Mouse (Mus musculus): ENCODE measurements around the gene Inpp5e. TPM values are rescaled to one million over a fixed set of nuclear protein-coding genes. Genes with fewer than 3 reads are reported as not detected.
A peak's percentile ranks its signal among the peaks of the same experiment; 100 is the strongest.

The Inpp5e gene
- polyA plus RNA-seq, 1 experiment from 2014 or later: 28.0 TPM

DNA sequence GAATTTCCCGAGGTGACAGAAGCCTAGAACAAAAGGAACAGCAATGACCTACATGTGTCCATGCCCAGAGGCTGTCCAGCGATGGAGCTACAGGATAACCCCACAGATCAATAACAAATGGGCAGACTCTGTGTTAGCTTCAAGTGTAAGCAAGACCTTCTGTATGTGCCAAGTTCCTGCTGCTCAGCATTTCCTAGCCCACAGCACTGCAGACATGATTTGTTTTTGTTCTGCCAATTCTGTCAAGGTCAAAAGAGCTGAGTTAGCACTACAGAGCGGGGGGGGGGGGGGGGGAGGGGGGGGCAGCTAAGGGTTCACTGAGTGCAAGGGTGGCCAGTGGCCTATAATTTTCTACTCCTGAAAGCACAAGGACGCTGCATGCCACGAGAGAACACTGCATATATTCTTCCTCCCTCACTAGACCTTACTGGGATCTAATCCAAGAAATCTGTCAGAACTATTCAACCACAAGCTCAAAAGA, 2.0 kb upstream of the Inpp5e start:
- no peak overlapping the region for H3K27ac ChIP-seq
- no peak overlapping the region for H3K4me2 ChIP-seq (replicated peaks)
- WGBS: 81% methylated on average over 4 of the region's 5 CpGs
- H3K9me3 ChIP-seq: no peaks in the 10 kb centered on the region
- no peak for ATAC-seq
- H3K4me3 ChIP-seq (replicated peaks): no peak overlapping the region
- peaks cover 54% of the 10 kb centered on the region for H3K36me3 ChIP-seq
- no peak overlapping the region for H3K9ac ChIP-seq (replicated peaks)
- peaks cover 29% of the 10 kb centered on the region for H3K4me1 ChIP-seq (replicated peaks)
- H3K27me3 ChIP-seq: no peaks in the 10 kb centered on the region

DNA sequence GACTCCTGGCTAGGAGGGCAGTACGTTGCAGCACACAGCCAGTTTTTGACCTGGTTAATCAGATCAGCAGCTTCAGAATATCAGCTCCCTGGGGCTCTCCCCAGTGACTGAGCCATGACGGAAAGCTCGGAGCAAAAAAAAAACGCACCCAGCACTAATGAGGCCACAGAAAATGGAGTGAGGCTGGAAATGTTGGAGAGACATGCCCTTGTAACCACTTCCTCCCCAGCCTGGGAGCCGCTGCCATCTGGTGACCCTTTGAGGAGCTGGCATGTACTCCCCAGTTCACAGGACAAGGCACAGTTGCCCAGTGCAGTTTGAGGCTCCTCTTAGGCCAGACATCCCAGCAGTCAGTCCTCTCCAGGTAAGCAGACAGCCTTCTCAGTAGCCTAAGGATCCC, 1.1 kb upstream of the Inpp5e start:
- peaks cover 38% of the 10 kb centered on the region for H3K4me1 ChIP-seq (replicated peaks)
- H3K4me3 ChIP-seq (replicated peaks): no peak overlapping the region
- ATAC-seq: no peak
- 74% methylated on average over 5 of the region's 5 CpGs for WGBS
- H3K36me3 ChIP-seq: peaks cover 45% of the 10 kb centered on the region
- no peak overlapping the region for H3K4me2 ChIP-seq (replicated peaks)
- H3K9ac ChIP-seq (replicated peaks): no peak overlapping the region
- H3K27ac ChIP-seq: no peak overlapping the region
- no peaks in the 10 kb centered on the region for H3K9me3 ChIP-seq
- H3K27me3 ChIP-seq: no peaks in the 10 kb centered on the region

DNA sequence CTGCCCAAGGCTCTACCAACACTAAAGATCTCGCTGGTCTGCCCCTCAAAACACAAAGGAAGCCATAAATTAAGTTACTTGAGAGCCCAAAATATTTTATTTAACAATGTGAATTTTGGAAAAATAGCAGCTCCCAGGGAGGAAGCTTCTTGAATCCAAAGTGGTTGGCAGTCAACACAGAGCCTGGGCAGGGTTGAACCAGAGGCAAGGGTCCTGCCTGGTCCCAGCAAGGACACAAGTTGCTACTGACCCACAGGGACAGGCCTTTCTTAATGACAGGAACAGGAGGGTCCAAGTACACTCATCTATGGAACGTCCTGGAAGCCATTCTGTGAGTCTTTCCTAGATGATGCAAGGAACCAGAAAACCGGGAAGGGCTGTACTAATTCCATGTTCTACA, 359 bp upstream of the Inpp5e start:
- Histone ChIP-seq H3K4me3 (replicated peaks) (peak overlapping the region; percentile 97), H3K27me3 (no peaks in the 10 kb centered on the region), H3K9ac (replicated peaks) (peak overlapping the region; percentile 96), H3K27ac (no peak overlapping the region), H3K36me3 (peaks cover 39% of the 10 kb centered on the region), H3K9me3 (no peaks in the 10 kb centered on the region), H3K4me2 (replicated peaks) (peak overlapping the region; percentile 93), H3K4me1 (replicated peaks) (peaks cover 44% of the 10 kb centered on the region)
- ATAC-seq: peak; percentile 40
- 61% methylated on average over 3 of the region's 3 CpGs for WGBS

DNA sequence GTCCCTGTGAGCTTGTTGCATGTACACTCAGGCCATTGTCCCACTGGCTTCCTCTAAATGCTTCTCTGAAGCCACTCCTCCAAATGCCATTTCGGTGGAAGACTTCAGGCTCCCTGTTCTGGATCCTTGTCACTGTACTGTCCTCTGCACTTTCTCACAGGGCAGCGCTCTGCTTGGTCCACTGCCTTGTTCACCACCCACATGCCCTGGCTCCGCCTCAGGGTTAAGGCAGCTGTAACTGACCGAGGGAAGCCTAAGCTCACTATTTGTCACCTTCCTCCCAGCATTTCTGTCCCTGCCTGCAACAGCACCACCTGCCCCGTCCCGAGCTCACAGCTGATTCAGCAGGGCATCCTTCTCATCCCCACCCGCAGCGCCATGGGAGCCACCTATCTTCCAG, 5.7 kb downstream of the Inpp5e start:
- 84% methylated on average over 8 of the region's 8 CpGs for WGBS
- no peaks in the 10 kb centered on the region for H3K27me3 ChIP-seq
- no peak overlapping the region for H3K4me3 ChIP-seq (replicated peaks)
- no peak overlapping the region for H3K9ac ChIP-seq (replicated peaks)
- peaks cover 46% of the 10 kb centered on the region for H3K36me3 ChIP-seq
- H3K4me1 ChIP-seq (replicated peaks): peaks cover 38% of the 10 kb centered on the region
- H3K9me3 ChIP-seq: no peaks in the 10 kb centered on the region
- H3K27ac ChIP-seq: no peak overlapping the region
- ATAC-seq: no peak
- H3K4me2 ChIP-seq (replicated peaks): no peak overlapping the region

DNA sequence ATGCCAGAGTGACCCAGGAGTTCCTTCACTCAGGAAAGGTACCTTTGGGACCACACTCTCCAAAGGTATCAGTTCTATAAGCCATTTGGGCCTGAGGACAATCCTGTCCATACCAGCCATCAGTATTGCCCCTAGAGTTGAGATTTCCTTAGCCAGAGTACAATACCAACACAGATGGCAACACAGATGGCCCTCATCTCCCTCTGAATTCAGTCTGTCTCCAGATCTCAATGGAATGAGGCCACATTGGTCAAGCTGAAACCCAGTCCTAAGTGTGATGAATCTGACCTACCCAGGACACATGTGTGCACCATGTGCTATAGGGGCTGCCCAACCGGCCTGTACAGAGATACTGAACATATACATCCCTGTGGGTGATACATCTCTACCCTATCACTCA, 6.7 kb downstream of the Inpp5e start:
- no peaks in the 10 kb centered on the region for H3K27me3 ChIP-seq
- no peak overlapping the region for H3K4me2 ChIP-seq (replicated peaks)
- no peaks in the 10 kb centered on the region for H3K9me3 ChIP-seq
- peaks cover 28% of the 10 kb centered on the region for H3K4me1 ChIP-seq (replicated peaks)
- H3K27ac ChIP-seq: no peak overlapping the region
- ATAC-seq: no peak
- peaks cover 55% of the 10 kb centered on the region for H3K36me3 ChIP-seq
- 88% methylated on average over 1 of the region's 1 CpGs for WGBS
- H3K4me3 ChIP-seq (replicated peaks): no peak overlapping the region
- H3K9ac ChIP-seq (replicated peaks): no peak overlapping the region

DNA sequence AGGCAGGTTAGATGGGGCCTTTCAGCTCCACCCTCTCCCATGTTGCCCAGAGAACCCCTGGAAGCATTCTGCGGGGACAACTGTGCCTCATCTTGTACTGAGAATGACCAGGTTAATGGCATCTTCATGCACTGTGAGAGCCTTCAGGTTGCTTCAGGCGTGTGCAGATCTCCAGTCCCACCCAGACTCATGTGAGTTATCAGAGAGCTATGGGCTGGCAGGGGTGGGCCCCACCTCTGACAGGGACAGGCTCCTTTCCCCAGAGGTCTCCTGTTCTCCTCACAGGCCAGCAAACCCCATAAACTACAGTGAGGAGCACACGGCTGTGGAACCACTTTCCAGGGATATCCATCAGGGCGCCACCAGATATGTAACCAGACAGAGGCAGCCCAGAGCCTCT, 8.0 kb downstream of the Inpp5e start:
- no peak overlapping the region for H3K4me3 ChIP-seq (replicated peaks)
- 95% methylated on average over 4 of the region's 4 CpGs for WGBS
- H3K4me1 ChIP-seq (replicated peaks): peaks cover 15% of the 10 kb centered on the region
- H3K27ac ChIP-seq: no peak overlapping the region
- no peaks in the 10 kb centered on the region for H3K27me3 ChIP-seq
- ATAC-seq: no peak
- no peak overlapping the region for H3K9ac ChIP-seq (replicated peaks)
- no peak overlapping the region for H3K4me2 ChIP-seq (replicated peaks)
- H3K9me3 ChIP-seq: no peaks in the 10 kb centered on the region
- H3K36me3 ChIP-seq: peaks cover 68% of the 10 kb centered on the region

DNA sequence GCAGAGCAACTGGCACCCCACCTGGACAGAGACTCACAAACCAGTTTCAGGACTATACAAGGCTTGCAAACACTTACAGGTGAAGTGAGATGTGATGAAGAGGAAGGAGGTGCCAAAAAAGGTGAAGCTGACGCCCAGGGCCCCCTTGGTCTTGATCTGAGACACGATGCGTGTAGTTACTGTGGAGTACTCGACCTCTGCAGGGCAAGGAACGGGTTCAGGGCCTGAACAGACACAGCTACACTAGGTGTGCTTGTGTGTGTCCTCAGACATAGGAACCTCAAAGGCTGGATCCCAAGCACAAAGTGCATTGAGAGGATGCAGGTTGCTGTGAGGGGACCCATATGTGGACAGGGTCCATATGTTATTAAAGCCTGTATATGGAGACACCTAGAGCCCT, 8.7 kb downstream of the Inpp5e start:
- H3K27ac ChIP-seq: no peak overlapping the region
- ATAC-seq: no peak
- H3K4me1 ChIP-seq (replicated peaks): peaks cover 8% of the 10 kb centered on the region
- no peaks in the 10 kb centered on the region for H3K27me3 ChIP-seq
- H3K4me3 ChIP-seq (replicated peaks): no peak overlapping the region
- H3K9me3 ChIP-seq: no peaks in the 10 kb centered on the region
- H3K9ac ChIP-seq (replicated peaks): no peak overlapping the region
- H3K4me2 ChIP-seq (replicated peaks): no peak overlapping the region
- 93% methylated on average over 5 of the region's 5 CpGs for WGBS
- H3K36me3 ChIP-seq: peaks cover 75% of the 10 kb centered on the region

DNA sequence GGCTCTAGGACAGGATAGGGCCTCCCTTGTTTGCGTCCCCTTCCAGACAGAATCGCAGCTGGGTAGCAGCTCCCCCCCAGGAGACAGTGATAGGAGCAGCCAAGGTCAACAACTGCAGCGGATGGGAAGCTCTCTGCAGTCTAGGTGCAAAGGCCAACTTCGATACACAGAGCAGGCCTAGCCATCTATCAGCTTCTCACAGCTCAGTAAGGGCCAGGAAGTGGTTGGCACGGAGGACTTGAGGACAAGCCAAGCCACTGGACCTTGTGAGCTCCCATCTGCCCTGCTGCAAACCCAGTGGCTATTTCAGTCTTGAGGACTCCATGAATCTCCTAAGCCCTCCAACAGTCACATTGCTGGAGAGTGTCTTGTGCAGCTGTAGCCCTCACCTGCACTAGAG, 9.4 kb downstream of the Inpp5e start:
- Histone ChIP-seq H3K9ac (replicated peaks) (no peak overlapping the region), H3K4me1 (replicated peaks) (peaks cover 1% of the 10 kb centered on the region), H3K27me3 (no peaks in the 10 kb centered on the region), H3K9me3 (no peaks in the 10 kb centered on the region), H3K36me3 (peaks cover 82% of the 10 kb centered on the region), H3K27ac (no peak overlapping the region), H3K4me2 (replicated peaks) (no peak overlapping the region), H3K4me3 (replicated peaks) (no peak overlapping the region)
- 90% methylated on average over 5 of the region's 5 CpGs for WGBS
- no peak for ATAC-seq

DNA sequence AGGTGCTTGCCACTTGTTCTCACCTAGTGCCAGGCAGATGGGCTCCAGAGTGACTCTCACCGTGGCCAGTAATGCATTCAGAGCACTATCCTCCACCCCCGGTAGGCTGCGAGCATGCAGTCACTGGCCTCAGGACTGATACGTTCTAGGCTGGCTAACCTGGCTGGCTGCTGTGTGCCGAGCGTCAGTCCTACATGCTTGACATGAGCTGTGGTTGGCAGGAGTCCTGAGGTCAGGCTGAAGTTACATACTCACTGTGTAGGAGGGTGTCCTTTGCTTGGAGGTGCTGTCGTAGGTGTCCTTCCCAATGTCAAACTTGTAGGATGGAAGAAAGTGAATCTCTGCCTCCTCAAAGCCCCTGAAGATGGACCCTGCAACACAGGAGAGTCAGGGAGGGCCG, 10.0 kb downstream of the Inpp5e start:
- Histone ChIP-seq H3K36me3 (peaks cover 88% of the 10 kb centered on the region), H3K4me2 (replicated peaks) (no peak overlapping the region), H3K27me3 (no peaks in the 10 kb centered on the region), H3K27ac (no peak overlapping the region), H3K9me3 (no peaks in the 10 kb centered on the region), H3K4me3 (replicated peaks) (no peak overlapping the region), H3K9ac (replicated peaks) (no peak overlapping the region), H3K4me1 (replicated peaks) (no peaks in the 10 kb centered on the region)
- WGBS: 92% methylated on average over 8 of the region's 8 CpGs
- ATAC-seq: no peak

DNA sequence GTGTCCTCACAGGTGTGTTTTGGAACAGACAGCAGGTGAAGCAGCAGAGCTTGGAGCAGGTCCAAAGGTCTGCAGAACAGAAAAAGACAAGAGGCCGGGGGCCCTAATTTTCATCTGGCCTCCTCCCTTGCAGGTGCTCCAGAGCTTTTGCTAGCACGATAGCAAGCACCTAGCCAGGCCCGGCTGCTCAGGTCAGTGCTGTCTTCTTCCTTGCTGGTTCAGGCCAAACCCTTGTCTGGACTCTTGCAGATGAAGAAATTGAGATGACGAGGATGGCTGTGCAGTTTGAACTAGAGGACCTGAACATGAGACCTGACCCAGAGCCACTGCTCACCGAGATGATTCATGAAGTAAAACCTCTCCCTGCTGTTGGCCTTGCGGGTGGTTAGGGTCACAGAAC, 17.4 kb downstream of the Inpp5e start:
- Histone ChIP-seq H3K9me3 (no peaks in the 10 kb centered on the region), H3K4me1 (replicated peaks) (peaks cover 24% of the 10 kb centered on the region), H3K4me3 (replicated peaks) (no peak overlapping the region), H3K36me3 (peaks cover 75% of the 10 kb centered on the region), H3K27me3 (no peaks in the 10 kb centered on the region), H3K9ac (replicated peaks) (no peak overlapping the region), H3K27ac (no peak overlapping the region), H3K4me2 (replicated peaks) (no peak overlapping the region)
- WGBS: 92% methylated on average over 6 of the region's 6 CpGs
- no peak for ATAC-seq

DNA sequence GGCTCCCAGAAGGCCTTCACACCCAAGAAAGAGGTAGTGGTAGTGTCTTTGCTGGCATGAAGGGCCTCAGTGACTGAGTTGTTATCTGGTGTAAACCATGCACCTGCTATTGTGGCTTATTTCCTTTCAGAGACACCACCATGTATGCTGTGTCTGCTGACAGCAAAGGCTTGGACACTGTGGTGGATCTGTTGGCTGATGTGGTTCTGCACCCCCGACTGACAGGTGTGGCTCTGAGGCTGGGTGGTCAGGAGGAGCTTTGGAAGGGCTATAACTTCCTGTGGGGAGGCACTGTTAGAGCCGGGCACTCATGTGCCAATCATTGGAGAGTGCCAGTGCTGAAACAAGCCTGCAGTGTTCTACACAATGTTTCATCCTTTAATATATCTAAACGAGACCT, 18.0 kb downstream of the Inpp5e start:
- Histone ChIP-seq H3K27me3 (no peaks in the 10 kb centered on the region), H3K4me1 (replicated peaks) (peaks cover 24% of the 10 kb centered on the region), H3K4me3 (replicated peaks) (no peak overlapping the region), H3K9me3 (no peaks in the 10 kb centered on the region), H3K9ac (replicated peaks) (no peak overlapping the region), H3K4me2 (replicated peaks) (no peak overlapping the region), H3K27ac (no peak overlapping the region), H3K36me3 (peaks cover 75% of the 10 kb centered on the region)
- no peak for ATAC-seq
- WGBS: 92% methylated on average over 3 of the region's 3 CpGs

DNA sequence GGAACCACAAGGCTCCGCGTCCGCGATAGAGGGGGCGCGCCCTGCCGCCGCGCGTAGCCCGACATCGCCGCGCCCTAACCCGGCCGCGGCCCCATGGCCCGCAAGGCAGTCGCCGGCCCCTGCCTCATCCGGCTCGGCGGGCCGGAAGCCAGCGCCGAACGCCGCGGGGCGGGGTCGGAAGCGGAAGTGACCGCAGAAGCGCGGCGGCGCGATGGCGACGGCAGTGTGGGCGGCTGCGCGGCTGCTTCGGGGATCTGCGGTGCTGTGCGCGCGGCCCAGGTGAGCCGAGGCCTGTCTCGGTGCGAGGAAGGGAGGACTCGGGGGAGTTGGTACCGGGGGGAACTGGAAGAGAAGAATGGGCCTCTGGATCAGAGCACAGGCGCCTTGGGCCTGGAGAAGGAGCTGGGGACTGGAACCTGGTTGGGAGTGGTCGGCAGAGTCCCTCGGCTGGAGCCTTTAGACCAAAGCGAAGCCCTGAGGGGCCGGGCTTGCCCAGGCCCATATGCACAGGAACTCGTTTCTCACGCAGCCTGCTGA, 19.8 kb downstream of the Inpp5e start, which contains the start of the genes Entr1 and Pmpca:
Gene Entr1, minus strand, starts transcription at position 163 of the 537 bp plus-strand sequence.
Gene Pmpca, plus strand, starts transcription at position 186 of the 537 bp plus-strand sequence.
- WGBS: under 1% methylated on average over 59 of the region's 60 CpGs
- H3K9me3 ChIP-seq: no peaks in the 10 kb centered on the region
- peak within 1 kb of the TSS; percentile 96 for H3K9ac ChIP-seq (replicated peaks)
- H3K27ac ChIP-seq: peak within 1 kb of the TSS; percentile 75
- peaks cover 24% of the 10 kb centered on the region for H3K4me1 ChIP-seq (replicated peaks)
- no peaks in the 10 kb centered on the region for H3K27me3 ChIP-seq
- H3K4me3 ChIP-seq (replicated peaks): peak within 1 kb of the TSS; percentile 98
- H3K4me2 ChIP-seq (replicated peaks): peak within 1 kb of the TSS; percentile 97
- H3K36me3 ChIP-seq: peaks cover 75% of the 10 kb centered on the region
- peak; percentile 95 for ATAC-seq

DNA sequence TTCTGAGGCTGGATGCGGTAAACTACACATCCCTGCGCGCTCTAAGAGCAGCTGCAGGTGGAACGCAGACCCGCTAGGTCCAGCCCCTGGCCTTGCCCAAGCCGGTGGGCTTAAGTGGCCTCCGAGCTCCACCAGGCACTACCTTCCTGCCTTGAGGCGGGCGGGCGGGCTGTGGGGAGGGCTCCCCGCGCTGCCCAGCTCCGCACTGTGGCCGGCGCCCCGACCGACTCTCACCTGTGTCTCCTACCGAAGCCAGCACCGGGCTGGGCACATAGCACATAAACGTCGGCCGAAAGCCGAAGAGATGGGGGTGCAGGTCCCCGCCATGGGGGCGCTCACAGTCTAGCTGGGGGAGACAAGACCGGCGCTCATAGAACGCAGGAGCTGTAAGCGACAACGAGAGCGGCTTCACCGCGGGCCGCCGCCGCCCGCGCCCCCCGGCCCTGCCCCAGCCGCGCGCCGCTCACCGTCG, 20.3 kb downstream of the Inpp5e start:
- Histone ChIP-seq H3K36me3 (peaks cover 75% of the 10 kb centered on the region), H3K4me3 (replicated peaks) (peak overlapping the region; percentile 98), H3K27me3 (no peaks in the 10 kb centered on the region), H3K9me3 (no peaks in the 10 kb centered on the region), H3K9ac (replicated peaks) (peak overlapping the region; percentile 96), H3K27ac (peak overlapping the region; percentile 75), H3K4me2 (replicated peaks) (peak overlapping the region; percentile 97), H3K4me1 (replicated peaks) (peaks cover 24% of the 10 kb centered on the region)
- peak; percentile 73 for ATAC-seq
- under 1% methylated on average over 40 of the region's 45 CpGs for WGBS

Data from midbrain, embryonic 13.5 days (tissue).